Mouse (Mus musculus) monocyte, adult 59 days (primary cell): ENCODE data around the gene Ica1l. TPM values are rescaled to one million over a fixed set of nuclear protein-coding genes. Genes with fewer than 3 reads are reported as not detected.

Experiments
- total RNA-seq, 2 experiments: library from RNA; stranded (reverse); gene quantifications; one replicate each; pipeline ENCODE4 v1.2.4; 2023

Gene Ica1l
- under 1 TPM; 0.21 to 0.33 TPM for total RNA-seq

GRCm38 (mm10) chr1:60042796-60043469 is at the start of gene Ica1l:
Gene Ica1l (minus strand): TSS chr1:60043184.

Other genes starting within 250 kb of the Ica1l start
- 10 to 100 TPM; 84.0 to 89.1 TPM for gene Fam117b, start 130.2 kb downstream of the Ica1l start, total RNA-seq
- gene Carf, start 55.1 kb upstream of the Ica1l start, total RNA-seq = 1 to 10 TPM; 7.4 to 10.0 TPM
- gene Wdr12, start 55.5 kb upstream of the Ica1l start, total RNA-seq = 1 to 10 TPM; 8.5 to 8.6 TPM
- gene Nbeal1, start 137.4 kb upstream of the Ica1l start, total RNA-seq = 10 to 100 TPM; 26.7 to 31.7 TPM